Mouse (Mus musculus): ENCODE results near the gene Klk1b1. TPM values are rescaled to one million over a fixed set of nuclear protein-coding genes. Genes with fewer than 3 reads are reported as not detected.
"Not testable (repeated sequence)": the region's sequence is repeated elsewhere in the genome, so short reads cannot be mapped to it uniquely, and the experiment has no call there.

Gene Klk1b1
- polyA plus RNA-seq, 2 experiments: not detected

GRCm38 (mm10) chr7:43985657-43986056 is 19.1 kb downstream of the Klk1b1 start:
- no peaks in the 10 kb centered on the region for H3K4me1 ChIP-seq (replicated peaks; ENCODE audit: control insufficient read depth in 2 of 2, insufficient read depth in 2 of 2, low read length in 1 of 2)
- no peak for ATAC-seq (ENCODE audit: insufficient read depth)

GRCm38 (mm10) chr7:43994821-43995220 is 28.3 kb downstream of the Klk1b1 start:
- DNase-seq (ENCODE audit: low read depth in 3 of 3, low spot score in 3 of 3); H3K9ac ChIP-seq (replicated peaks); H3K9me3 ChIP-seq (ENCODE audit: control insufficient read depth, low read length); H3K4me3 ChIP-seq (ENCODE audit: insufficient read depth in 1 of 2, low read depth in 2 of 2, low read length in 2 of 2); H3K4me1 ChIP-seq (replicated peaks; ENCODE audit: control insufficient read depth in 2 of 2, insufficient read depth in 2 of 2, low read length in 1 of 2); ATAC-seq (ENCODE audit: insufficient read depth); H3K27ac ChIP-seq; H3K4me2 ChIP-seq (ENCODE audit: low read depth); H3K36me3 ChIP-seq (replicated peaks; ENCODE audit: control insufficient read depth, insufficient read depth, low read depth); H3K27me3 ChIP-seq (ENCODE audit: control insufficient read depth, insufficient read depth, low read length): not testable (repeated sequence)
- 43% methylated on average over 1 of the region's 1 CpGs for WGBS (ENCODE audit: insufficient replicate concordance)

More at GRCm38 (mm10) chr7:43985657-43986056, 19.1 kb downstream of the Klk1b1 start:
- H3K4me3 ChIP-seq (ENCODE audit: insufficient read depth in 1 of 2, low read depth in 2 of 2, low read length in 2 of 2): no peak overlapping the region
- no peak overlapping the region for H3K27ac ChIP-seq
- H3K9me3 ChIP-seq (ENCODE audit: control insufficient read depth, low read length): no peaks in the 10 kb centered on the region
- H3K9ac ChIP-seq (replicated peaks): no peak overlapping the region
- DNase-seq (ENCODE audit: low read depth in 3 of 3, low spot score in 3 of 3): no peak
- no peak for TF ChIP-seq CTCF (IDR thresholded peaks at IDR 0.05; ENCODE audit: low read depth)
- TF ChIP-seq EP300 (IDR thresholded peaks at IDR 0.05; ENCODE audit: low read depth): no peak
- no peaks in the 10 kb centered on the region for H3K27me3 ChIP-seq (ENCODE audit: control insufficient read depth, insufficient read depth, low read length)
- no peak overlapping the region for H3K4me2 ChIP-seq (ENCODE audit: low read depth)
- H3K36me3 ChIP-seq (replicated peaks; ENCODE audit: control insufficient read depth, insufficient read depth, low read depth): no peaks in the 10 kb centered on the region

- DNase-seq (ENCODE audit: low read depth in 3 of 3, low spot score in 3 of 3); H3K9ac ChIP-seq (replicated peaks); ATAC-seq (ENCODE audit: insufficient read depth); H3K36me3 ChIP-seq (replicated peaks; ENCODE audit: control insufficient read depth, insufficient read depth, low read depth); H3K4me1 ChIP-seq (replicated peaks; ENCODE audit: control insufficient read depth in 2 of 2, insufficient read depth in 2 of 2, low read length in 1 of 2); H3K27ac ChIP-seq; H3K4me2 ChIP-seq (ENCODE audit: low read depth); H3K4me3 ChIP-seq (ENCODE audit: insufficient read depth in 1 of 2, low read depth in 2 of 2, low read length in 2 of 2); H3K9me3 ChIP-seq (ENCODE audit: control insufficient read depth, low read length); H3K27me3 ChIP-seq (ENCODE audit: control insufficient read depth, insufficient read depth, low read length): not testable (repeated sequence)
- WGBS (ENCODE audit: insufficient replicate concordance): 45% methylated on average over 4 of the region's 4 CpGs
Measured at GRCm38 (mm10) chr7:43995577-43995976, 29.0 kb downstream of the Klk1b1 start, which contains the start of gene Klk1b11. Gene Klk1b11, plus strand, starts transcription at chr7:43995877.

- TF ChIP-seq CTCF (IDR thresholded peaks at IDR 0.05; ENCODE audit: low read depth) (no peak), EP300 (IDR thresholded peaks at IDR 0.05; ENCODE audit: low read depth) (no peak)
- ATAC-seq (ENCODE audit: insufficient read depth) (no peak), DNase-seq (ENCODE audit: low read depth in 3 of 3, low spot score in 3 of 3) (no peak)
- Histone ChIP-seq H3K27ac (no peak overlapping the region), H3K27me3 (ENCODE audit: control insufficient read depth, insufficient read depth, low read length) (no peaks in the 10 kb centered on the region), H3K9me3 (ENCODE audit: control insufficient read depth, low read length) (no peaks in the 10 kb centered on the region), H3K4me2 (ENCODE audit: low read depth) (no peak overlapping the region), H3K36me3 (replicated peaks; ENCODE audit: control insufficient read depth, insufficient read depth, low read depth) (no peaks in the 10 kb centered on the region), H3K4me1 (replicated peaks; ENCODE audit: control insufficient read depth in 2 of 2, insufficient read depth in 2 of 2, low read length in 1 of 2) (no peaks in the 10 kb centered on the region), H3K4me3 (ENCODE audit: insufficient read depth in 1 of 2, low read depth in 2 of 2, low read length in 2 of 2) (no peak overlapping the region), H3K9ac (replicated peaks) (no peak overlapping the region)
Measured at GRCm38 (mm10) chr7:44004847-44005246, 38.3 kb downstream of the Klk1b1 start.

GRCm38 (mm10) chr7:44011868-44012267 is 45.3 kb downstream of the Klk1b1 start, which contains the start of gene Klk1b26:
Gene Klk1b26, plus strand, starts transcription at chr7:44012168.
- not testable (repeated sequence) for H3K4me3 ChIP-seq (ENCODE audit: insufficient read depth in 1 of 2, low read depth in 2 of 2, low read length in 2 of 2); H3K9ac ChIP-seq (replicated peaks); H3K4me1 ChIP-seq (replicated peaks; ENCODE audit: control insufficient read depth in 2 of 2, insufficient read depth in 2 of 2, low read length in 1 of 2); H3K4me2 ChIP-seq (ENCODE audit: low read depth); DNase-seq (ENCODE audit: low read depth in 3 of 3, low spot score in 3 of 3); H3K9me3 ChIP-seq (ENCODE audit: control insufficient read depth, low read length); H3K27me3 ChIP-seq (ENCODE audit: control insufficient read depth, insufficient read depth, low read length); H3K27ac ChIP-seq; H3K36me3 ChIP-seq (replicated peaks; ENCODE audit: control insufficient read depth, insufficient read depth, low read depth); ATAC-seq (ENCODE audit: insufficient read depth)

- H3K27me3 ChIP-seq (ENCODE audit: control insufficient read depth, insufficient read depth, low read length); H3K4me2 ChIP-seq (ENCODE audit: low read depth); H3K36me3 ChIP-seq (replicated peaks; ENCODE audit: control insufficient read depth, insufficient read depth, low read depth); H3K9me3 ChIP-seq (ENCODE audit: control insufficient read depth, low read length); DNase-seq (ENCODE audit: low read depth in 3 of 3, low spot score in 3 of 3); H3K9ac ChIP-seq (replicated peaks); H3K27ac ChIP-seq; ATAC-seq (ENCODE audit: insufficient read depth); H3K4me1 ChIP-seq (replicated peaks; ENCODE audit: control insufficient read depth in 2 of 2, insufficient read depth in 2 of 2, low read length in 1 of 2); H3K4me3 ChIP-seq (ENCODE audit: insufficient read depth in 1 of 2, low read depth in 2 of 2, low read length in 2 of 2): not testable (repeated sequence)
- WGBS (ENCODE audit: insufficient replicate concordance): 56% methylated on average over 6 of the region's 6 CpGs
Measured at GRCm38 (mm10) chr7:44014666-44015065, 48.1 kb downstream of the Klk1b1 start.
